Mouse (Mus musculus) 3134 (cell line): ENCODE results near the gene Cdk9.

Source experiments
- DNase-seq: peaks from one replicate; pipeline ENCODE4 v3.0.0-alpha.2; 2011; ENCODE audit warnings: low spot score; ENCODE audit not compliant: insufficient read length; ENCODE audit errors: extremely low read depth

Cdk9 gene

GRCm38 (mm10) chr2:32734933-32735332 is 22.1 kb upstream of the Cdk9 start:
- DNase-seq = no peak

- DNase-seq = no peak
Observed at GRCm38 (mm10) chr2:32734480-32734879, 21.6 kb upstream of the Cdk9 start.

GRCm38 (mm10) chr2:32732695-32733094 is 19.8 kb upstream of the Cdk9 start:
- DNase-seq = no peak

- no peak for DNase-seq
Observed at GRCm38 (mm10) chr2:32731911-32732310, 19.0 kb upstream of the Cdk9 start.

GRCm38 (mm10) chr2:32730854-32731253 is 18.0 kb upstream of the Cdk9 start:
- no peak for DNase-seq

GRCm38 (mm10) chr2:32729547-32729946 is 16.7 kb upstream of the Cdk9 start:
- no peak for DNase-seq

- no peak for DNase-seq
Observed at GRCm38 (mm10) chr2:32728463-32728862, 15.6 kb upstream of the Cdk9 start.

GRCm38 (mm10) chr2:32727435-32727834 is 14.6 kb upstream of the Cdk9 start:
- DNase-seq = peak; percentile 85

- DNase-seq = no peak
Observed at GRCm38 (mm10) chr2:32724832-32725790, 12.2 kb upstream of the Cdk9 start.

GRCm38 (mm10) chr2:32724149-32724548 is 11.3 kb upstream of the Cdk9 start:
- DNase-seq = no peak

- DNase-seq = no peak
Observed at GRCm38 (mm10) chr2:32722581-32722980, 9.7 kb upstream of the Cdk9 start.

- DNase-seq = no peak
Observed at GRCm38 (mm10) chr2:32722046-32722445, 9.2 kb upstream of the Cdk9 start.

GRCm38 (mm10) chr2:32720681-32721229 is 7.9 kb upstream of the Cdk9 start, which contains the start of gene Sh2d3c:
Gene Sh2d3c (plus strand): TSS chr2:32721055.
- peak; percentile 77 for DNase-seq

- no peak for DNase-seq
Observed at GRCm38 (mm10) chr2:32720053-32720452, 7.2 kb upstream of the Cdk9 start.

GRCm38 (mm10) chr2:32718761-32719160 is 5.9 kb upstream of the Cdk9 start:
- DNase-seq = no peak

- DNase-seq = peak; percentile 73
Observed at GRCm38 (mm10) chr2:32714987-32715425, 2.1 kb upstream of the Cdk9 start.

- no peak for DNase-seq
Observed at GRCm38 (mm10) chr2:32714117-32714986, 1.5 kb upstream of the Cdk9 start.

GRCm38 (mm10) chr2:32712586-32712933 is 316 bp downstream of the Cdk9 start:
- peak; percentile 88 for DNase-seq

- peak; percentile 80 for DNase-seq
Observed at GRCm38 (mm10) chr2:32712108-32712551, 746 bp downstream of the Cdk9 start.

- no peak for DNase-seq
Observed at GRCm38 (mm10) chr2:32711301-32712056, 1.4 kb downstream of the Cdk9 start.
